Mouse (Mus musculus) skeletal muscle tissue, adult 2 months (tissue): ENCODE results near the gene Cd81.

Experiments used
- DNase-seq: peaks from one replicate; pipeline ENCODE4 v3.0.0-alpha.2; 2012; ENCODE audit warnings: low read depth, low spot score

Cd81 gene

DNA sequence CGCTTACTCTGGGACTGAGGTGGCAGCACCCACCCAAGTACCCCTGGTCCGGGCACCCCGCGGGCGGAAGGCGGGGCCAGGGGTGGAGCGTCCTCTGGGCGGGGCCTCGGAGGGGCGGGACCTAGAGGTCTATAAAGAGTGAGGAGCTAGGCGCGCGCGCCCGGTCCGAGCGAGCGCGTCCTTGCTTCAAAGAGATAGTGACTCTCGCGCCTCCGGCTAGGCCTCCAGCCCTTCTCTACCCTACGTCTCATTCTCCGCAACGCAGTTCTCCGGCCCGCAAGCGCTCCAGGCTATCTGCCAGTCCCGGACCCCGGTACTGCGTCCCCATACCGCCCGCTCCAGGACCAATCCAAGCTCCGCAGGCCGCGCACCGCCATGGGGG is at the start of gene Cd81:
Cd81 (plus strand) TSS at position 114 of the 382 bp plus-strand sequence.
- peak; percentile 74 for DNase-seq

GRCm38 (mm10) chr7:143004727-143005343 is 47.7 kb upstream of the Cd81 start, which contains the start of gene Tspan32:
Tspan32 (plus strand) TSS chr7:143005046.
- no peak for DNase-seq

- DNase-seq = no peak
Measured at GRCm38 (mm10) chr7:143005344-143006096, 47.0 kb upstream of the Cd81 start.

DNA sequence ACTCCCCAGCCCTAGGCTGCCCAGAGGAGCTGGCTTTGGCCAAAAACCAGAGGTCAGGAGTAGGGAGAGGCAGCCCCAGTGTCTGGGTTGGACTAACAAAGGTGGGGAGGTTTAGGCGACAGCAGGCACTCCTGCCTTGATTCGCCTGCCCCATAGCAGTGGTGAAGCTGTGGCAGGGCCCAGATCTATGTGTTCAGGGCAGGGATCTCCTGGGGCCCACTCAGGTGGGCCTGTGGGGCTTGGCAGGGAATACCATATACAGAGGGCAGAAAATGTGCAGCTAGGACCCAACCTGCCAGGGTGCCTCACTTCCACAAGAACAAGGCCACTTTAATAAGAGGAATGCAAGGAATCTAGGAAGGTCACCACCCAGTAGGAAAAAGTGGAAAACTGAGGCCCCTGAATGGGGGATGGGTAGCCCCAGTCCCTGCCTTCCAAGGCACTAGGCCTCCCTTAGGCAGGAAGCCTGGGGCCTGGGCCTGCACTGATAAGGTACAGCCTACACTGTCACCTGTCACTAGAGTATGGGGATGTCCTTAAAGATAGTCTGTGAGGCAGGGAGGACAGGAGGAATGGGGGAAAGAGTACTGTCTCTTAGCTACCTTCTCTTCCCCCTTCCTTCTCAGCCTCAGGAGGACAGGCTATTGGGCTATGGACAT is 46.3 kb upstream of the Cd81 start:
- no peak for DNase-seq

GRCm38 (mm10) chr7:143006756-143007598 is 45.6 kb upstream of the Cd81 start:
- no peak for DNase-seq

DNA sequence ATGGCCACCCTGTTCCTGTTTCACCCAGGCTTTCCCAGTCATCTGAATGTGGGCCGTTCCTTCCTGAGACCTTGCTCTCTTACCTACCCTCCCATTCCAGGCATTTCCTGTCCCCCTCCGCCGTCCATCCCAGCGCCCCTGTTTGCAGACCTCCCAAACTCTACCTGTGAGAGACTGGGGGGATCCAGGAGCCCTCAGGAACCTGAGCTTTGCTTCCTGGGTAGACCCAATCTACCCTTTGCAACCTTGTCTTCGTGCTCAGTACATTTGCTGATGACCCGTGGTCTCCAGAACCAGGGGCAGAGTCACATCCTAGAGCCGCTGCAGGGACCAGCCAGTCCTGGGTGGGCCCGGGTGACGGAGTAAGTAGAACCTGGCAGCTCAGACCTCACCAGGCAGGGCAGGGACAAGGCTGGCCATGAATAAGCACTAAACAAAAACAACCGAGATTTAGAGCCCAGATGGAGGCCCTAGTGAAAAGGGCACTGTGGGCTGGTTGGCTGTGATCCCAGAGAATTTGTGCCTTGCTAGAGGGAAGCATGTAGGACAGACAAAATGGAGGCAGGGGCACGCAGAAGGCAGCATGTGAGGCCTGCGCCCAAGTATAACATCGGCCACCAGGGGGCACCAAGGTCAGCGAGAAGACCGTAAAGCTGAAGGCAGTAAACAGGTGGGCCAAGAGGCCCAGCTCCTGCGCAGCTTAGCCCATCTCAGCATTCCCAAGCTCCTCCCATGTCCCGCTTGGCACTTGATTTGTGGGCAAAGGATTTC is 44.8 kb upstream of the Cd81 start:
- peak; percentile 89 for DNase-seq

GRCm38 (mm10) chr7:143008370-143008926 is 44.1 kb upstream of the Cd81 start:
- peak; percentile 62 for DNase-seq

DNA sequence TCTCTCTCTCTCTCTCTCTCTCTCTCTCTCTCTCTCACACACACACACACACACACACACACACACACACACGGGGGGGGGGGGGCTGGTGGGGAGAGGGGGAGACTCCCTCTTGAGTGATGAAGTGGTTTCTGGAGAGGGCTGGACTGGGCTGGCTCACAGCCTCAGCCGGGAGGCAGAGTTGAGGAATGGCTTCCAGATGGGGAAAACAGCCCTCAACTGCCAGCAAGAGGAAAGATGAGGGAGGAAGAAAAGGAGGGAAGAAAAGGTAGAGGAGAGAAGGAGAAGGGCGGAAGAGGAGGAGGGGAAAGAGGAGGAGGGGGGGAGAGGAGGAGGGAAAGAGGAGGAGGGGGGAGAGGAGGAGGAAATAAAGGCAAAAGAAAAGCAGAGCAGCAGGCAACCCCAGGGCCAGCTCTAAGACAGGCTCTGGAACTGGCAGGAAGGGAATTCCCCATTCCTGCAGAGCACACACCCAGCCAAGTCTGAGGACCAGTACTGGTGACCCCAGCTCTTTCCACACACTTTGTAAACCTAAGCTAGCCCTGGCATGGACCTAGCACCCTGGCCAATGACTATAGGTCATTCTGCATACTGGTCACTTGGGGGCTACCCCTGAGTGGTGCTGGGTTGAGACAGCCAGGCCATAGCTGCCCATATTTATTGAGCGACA is 43.4 kb upstream of the Cd81 start:
- peak; percentile 61 for DNase-seq

DNA sequence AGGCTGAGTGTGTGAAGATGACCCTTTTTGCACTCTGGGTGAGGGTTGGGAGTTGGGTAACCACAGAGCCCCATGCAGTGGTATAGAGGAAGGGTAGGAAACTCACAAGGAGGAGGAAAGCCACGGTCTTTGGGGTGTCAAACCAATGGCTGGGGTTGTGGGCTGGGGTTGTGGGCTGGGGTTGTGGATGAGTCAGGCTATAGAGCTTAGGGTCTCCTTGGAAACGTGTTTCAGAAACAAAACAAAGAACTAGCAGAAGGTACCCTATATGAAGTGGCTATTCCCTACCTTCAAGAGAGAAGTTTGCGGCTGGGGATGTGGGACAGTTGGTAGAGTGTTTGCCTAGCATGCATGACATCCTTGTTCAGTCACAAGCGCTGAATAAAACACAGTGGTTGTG is 42.5 kb upstream of the Cd81 start:
- no peak for DNase-seq

- no peak for DNase-seq
Measured at GRCm38 (mm10) chr7:143011226-143011625, 41.3 kb upstream of the Cd81 start.

GRCm38 (mm10) chr7:143012230-143012875 is 40.2 kb upstream of the Cd81 start:
- DNase-seq = no peak

DNA sequence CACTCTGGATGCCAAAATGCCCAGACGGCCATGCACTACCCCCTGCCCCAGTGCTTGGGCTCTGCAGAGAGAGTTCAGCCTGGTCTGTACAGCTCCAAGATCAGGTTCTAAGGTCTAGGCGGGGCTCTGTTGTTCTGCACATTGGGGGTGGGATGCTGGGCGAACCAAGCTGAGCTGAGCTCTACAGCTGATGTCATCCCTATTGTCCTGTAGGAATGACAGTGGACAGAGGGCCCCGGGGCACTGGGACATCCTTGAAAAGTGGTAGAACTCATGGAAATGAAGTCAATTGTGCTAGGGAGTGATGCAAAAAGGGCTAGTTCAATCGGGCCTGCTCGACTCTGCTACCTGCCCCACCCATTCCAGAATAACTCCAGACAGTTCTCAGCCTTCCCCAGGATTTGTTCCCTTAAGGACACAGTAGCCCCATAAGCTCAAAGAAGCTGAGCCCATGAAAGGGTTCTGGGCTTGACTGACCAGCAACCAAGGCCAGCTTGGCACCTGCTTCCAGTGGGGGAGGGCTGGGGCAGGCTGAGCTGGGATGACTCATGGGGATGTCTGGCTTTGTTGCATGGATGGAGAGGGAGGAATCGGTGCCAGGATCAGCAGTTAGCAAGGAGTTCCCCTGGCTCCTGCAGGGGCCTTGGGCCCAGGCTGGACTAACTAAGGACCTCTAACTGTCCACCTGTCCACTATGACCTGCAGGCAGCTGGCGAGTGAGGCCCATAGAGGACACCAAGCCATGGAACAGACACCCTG is 38.9 kb upstream of the Cd81 start:
- peak; percentile 84 for DNase-seq

DNA sequence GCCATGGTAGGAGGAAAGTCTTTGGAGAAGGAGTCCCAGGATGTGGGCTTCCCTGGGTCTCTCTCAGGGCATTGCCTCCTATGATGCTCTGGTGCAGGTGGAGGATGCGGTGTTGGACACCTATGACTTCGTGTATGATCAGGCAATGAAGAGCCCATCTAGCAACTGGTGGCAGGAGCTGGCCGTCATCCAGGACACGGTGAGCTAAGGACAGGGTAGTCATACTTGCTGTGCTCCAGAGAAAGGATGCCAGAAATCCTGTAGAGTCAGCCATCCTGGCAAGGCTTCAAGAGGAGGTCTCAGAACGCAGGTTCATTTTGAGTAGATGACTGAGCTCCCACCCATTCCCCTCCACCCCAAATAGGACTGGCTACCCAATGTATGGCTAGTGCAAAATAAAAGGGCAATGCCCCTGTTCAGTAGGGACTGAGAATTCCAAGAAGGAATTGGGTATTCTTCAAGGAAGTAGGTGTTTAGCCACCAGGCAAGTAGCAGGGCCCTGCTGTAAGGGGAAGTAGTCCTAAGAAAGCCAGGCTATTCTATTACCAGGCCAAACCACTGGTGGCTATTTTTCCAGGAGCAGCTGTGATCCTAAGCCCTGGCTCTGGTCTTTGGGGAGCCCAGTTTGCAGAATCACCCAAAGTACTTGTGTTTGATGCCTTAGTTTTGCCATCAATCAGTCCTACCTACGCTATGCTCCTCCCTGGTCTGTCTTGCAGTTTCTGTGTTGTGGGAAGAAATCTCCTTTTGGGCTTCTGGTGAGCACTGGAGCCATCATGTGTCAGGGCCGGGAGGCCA is 37.5 kb upstream of the Cd81 start:
- DNase-seq = no peak

GRCm38 (mm10) chr7:143015755-143016423 is 36.6 kb upstream of the Cd81 start:
- peak; percentile 77 for DNase-seq

DNA sequence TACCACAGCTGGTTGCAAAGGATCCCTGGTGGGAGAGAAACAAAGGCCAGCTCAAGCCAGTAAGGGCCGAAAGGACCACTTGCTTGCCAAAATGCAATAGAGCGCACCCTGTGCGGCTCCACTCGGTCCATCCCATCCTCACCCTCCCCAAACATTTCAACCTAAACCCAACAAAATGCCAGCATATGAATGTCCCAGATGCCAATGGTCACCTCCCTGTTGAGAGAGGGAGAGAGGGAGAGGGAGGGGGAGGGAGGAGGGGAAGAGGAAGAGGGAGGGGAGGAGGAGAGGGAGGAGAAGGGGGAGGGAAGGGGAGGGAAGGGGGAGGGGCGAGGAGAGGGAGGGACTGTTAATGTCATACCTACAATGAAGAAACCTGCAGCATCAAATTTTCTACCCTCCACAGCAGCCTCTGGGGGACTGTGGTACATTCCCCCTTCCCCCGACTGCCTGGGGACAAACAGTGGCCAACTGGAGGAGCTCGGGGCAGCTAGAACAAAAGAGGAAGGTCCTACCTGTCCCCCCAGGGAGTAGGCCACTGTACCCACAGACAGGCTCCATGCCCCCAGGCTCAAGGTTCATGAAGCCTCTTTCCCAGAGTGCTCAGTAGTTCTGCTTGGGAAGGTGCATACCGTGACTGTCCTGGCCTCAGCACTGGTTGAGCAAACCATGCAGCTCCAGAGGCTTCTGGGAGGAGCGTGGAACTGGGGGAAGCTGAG is 36.0 kb upstream of the Cd81 start:
- DNase-seq = no peak

DNA sequence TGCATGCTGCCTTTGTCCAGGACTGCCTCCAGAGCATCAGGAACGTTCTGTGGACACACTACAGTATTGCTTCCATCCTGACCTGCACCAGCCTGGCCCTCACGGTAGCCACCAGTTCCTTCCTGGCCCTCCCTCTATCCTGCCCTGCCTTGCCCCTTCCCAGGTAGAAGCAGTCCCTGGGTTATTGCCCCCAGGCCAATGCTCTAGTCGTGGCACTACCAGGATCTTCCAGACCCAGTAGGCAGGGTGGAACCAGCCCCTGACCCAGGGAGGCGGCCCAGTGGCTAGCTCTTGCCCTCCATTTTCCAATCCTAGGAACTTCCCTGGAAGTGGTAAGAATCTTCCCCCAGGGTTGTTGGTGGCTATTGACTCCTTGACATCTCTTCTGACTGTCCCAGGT is 35.4 kb upstream of the Cd81 start:
- no peak for DNase-seq

DNA sequence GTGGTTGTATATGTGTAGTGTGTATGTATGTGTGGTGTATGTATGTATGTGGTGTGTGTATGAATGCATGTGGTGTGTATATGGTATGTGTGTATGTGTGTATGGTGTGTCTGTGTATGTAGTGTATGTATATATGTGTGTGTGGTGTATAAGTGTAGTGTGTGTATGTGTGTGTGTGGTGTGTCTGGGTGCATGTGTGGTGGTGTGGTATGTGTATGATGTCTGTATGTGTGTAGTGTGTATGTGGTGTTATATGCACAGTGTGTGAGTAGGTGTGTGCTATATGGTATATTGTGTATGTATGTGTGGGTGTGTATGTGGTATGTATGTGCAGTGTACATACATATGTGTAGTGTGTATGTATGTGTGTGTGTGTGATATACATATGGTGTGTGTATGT is 32.5 kb upstream of the Cd81 start:
- DNase-seq = no peak
